Mouse (Mus musculus) thymus, adult 2 months (tissue): ENCODE results near the gene Zbtb9.

ENCODE experiments used
- CTCF ChIP-seq: fragments of 200-500 bp; IDR thresholded peaks from 2 replicates; pipeline ENCODE4 v1.5.1; 2012; ENCODE audit warnings: mild to moderate bottlenecking, control low read depth, low read length, moderate library complexity, borderline replicate concordance; ENCODE audit not compliant: control insufficient read depth, poor library complexity, insufficient read depth; ENCODE audit errors: extremely low read depth
- POLR2A ChIP-seq: fragments of 200-500 bp; IDR thresholded peaks from 2 replicates; pipeline ENCODE4 v1.6.1; 2012; ENCODE audit warnings: mild to moderate bottlenecking, low read length, control low read depth, moderate library complexity; ENCODE audit not compliant: control insufficient read depth, poor library complexity, insufficient read depth; ENCODE audit errors: extremely low read depth

DNA sequence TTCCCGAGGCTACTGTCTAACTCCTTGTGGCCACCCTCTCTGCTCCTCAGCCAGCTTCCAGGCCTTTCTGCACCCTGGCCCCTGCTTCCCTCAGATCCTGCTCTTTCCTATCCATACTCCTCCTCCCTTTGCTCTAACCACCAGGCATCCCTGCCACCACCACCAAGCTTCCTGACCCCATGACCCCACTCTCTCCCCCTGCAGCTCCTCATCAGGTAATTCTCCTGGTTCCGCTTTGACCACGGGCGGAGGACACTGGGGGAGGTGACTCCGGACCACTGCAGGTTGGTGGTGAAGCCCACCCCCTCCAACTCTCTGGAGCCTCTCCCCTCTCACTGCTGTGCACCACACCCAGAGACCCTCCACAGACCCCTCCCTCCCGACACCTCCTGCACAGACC is 5.5 kb upstream of the Zbtb9 start:
- TF ChIP-seq POLR2A (no peak), CTCF (no peak)
